Mouse (Mus musculus) left cerebral cortex, adult 8-10 months (tissue): ENCODE results near the gene Ddhd1. TPM values are rescaled to one million over a fixed set of nuclear protein-coding genes. Genes with fewer than 3 reads are reported as not detected.

Experiments
- microRNA-seq, 2 experiments: library from miRNA; unstranded; fragments of <30 nt; microRNA quantifications; one replicate each; pipeline ENCODE4 v1.2.0; 2022
- total RNA-seq, 4 experiments: library from RNA; stranded (reverse); gene quantifications; 2 replicates each; pipeline ENCODE4 v1.2.4; 2022

The Ddhd1 gene
- total RNA-seq, 4 experiments from 2014 or later = 80.5 to 87.9 (median 81.8) TPM

Small RNA genes lying within 50 kb of the gene (microRNA-seq; reads per million reads assigned to microRNA genes)
- gene Mir5131 = 1.7 to 2.4 reads per million in 2 experiments

Other genes starting within 250 kb of the Ddhd1 start
- 100 to 1,000 TPM in 2 of 4 experiments, 10 to 100 TPM in 2; 88.5 to 113 (median 101) TPM for gene Fermt2, start 128.0 kb downstream of the Ddhd1 start, total RNA-seq